Mouse (Mus musculus): ENCODE measurements around the gene Traip. TPM values are rescaled to one million over a fixed set of nuclear protein-coding genes. Genes with fewer than 3 reads are reported as not detected.

Traip gene
- polyA plus RNA-seq, 1 experiment from 2014 or later = 20.4 TPM

Other genes with a start within 250 kb of the Traip start
- 15.1 and 16.8 TPM in 2 replicates for gene Sema3f, start 239.7 kb upstream of the Traip start, polyA plus RNA-seq (2015; fragmentation: Nextera tagmentation; extraction: Ambion mirVana)
- 183 and 187 TPM in 2 replicates for gene Rbm5, start 179.1 kb upstream of the Traip start, polyA plus RNA-seq (2015; fragmentation: Nextera tagmentation; extraction: Ambion mirVana)
- gene Rbm6, start 76.9 kb upstream of the Traip start, polyA plus RNA-seq (2015; fragmentation: Nextera tagmentation; extraction: Ambion mirVana) = 63.7 and 71.2 TPM in 2 replicates
- 23.2 and 26.7 TPM in 2 replicates for gene Mon1a, start 62.0 kb upstream of the Traip start, polyA plus RNA-seq (2015; fragmentation: Nextera tagmentation; extraction: Ambion mirVana)
- gene Mst1r, start 43.3 kb upstream of the Traip start, polyA plus RNA-seq (2015; fragmentation: Nextera tagmentation; extraction: Ambion mirVana) = 15.8 and 17.9 TPM in 2 replicates
- not detected in 2 replicates for gene Actl11, start 21.7 kb upstream of the Traip start, polyA plus RNA-seq (2015; fragmentation: Nextera tagmentation; extraction: Ambion mirVana)
- 2.6 and 2.9 TPM in 2 replicates for gene Camkv, start 14.5 kb upstream of the Traip start, polyA plus RNA-seq (2015; fragmentation: Nextera tagmentation; extraction: Ambion mirVana)
- gene Uba7, start 25.4 kb downstream of the Traip start, polyA plus RNA-seq (2015; fragmentation: Nextera tagmentation; extraction: Ambion mirVana) = 34.8 and 40.0 TPM in 2 replicates
- gene Gm20661, start 32.9 kb downstream of the Traip start, polyA plus RNA-seq (2015; fragmentation: Nextera tagmentation; extraction: Ambion mirVana) = 5.9 and 7.5 TPM in 2 replicates
- gene Inka1, start 35.7 kb downstream of the Traip start, polyA plus RNA-seq (2015; fragmentation: Nextera tagmentation; extraction: Ambion mirVana) = 42.6 and 42.7 TPM in 2 replicates
- gene Cdhr4, start 42.4 kb downstream of the Traip start, polyA plus RNA-seq (2015; fragmentation: Nextera tagmentation; extraction: Ambion mirVana) = 12.2 and 12.7 TPM in 2 replicates
- 0.52 and 0.67 TPM in 2 replicates for gene Gm20662, start 46.2 kb downstream of the Traip start, polyA plus RNA-seq (2015; fragmentation: Nextera tagmentation; extraction: Ambion mirVana)
- 50.5 and 50.6 TPM in 2 replicates for gene Ip6k1, start 52.4 kb downstream of the Traip start, polyA plus RNA-seq (2015; fragmentation: Nextera tagmentation; extraction: Ambion mirVana)
- gene Gmppb, start 99.1 kb downstream of the Traip start, polyA plus RNA-seq (2015; fragmentation: Nextera tagmentation; extraction: Ambion mirVana) = 49.3 and 56.1 TPM in 2 replicates
- 3.9 and 4.5 TPM in 2 replicates for gene Amigo3, start 103.0 kb downstream of the Traip start, polyA plus RNA-seq (2015; fragmentation: Nextera tagmentation; extraction: Ambion mirVana)
- 7.8 and 8.7 TPM in 2 replicates for gene Mst1, start 130.3 kb downstream of the Traip start, polyA plus RNA-seq (2015; fragmentation: Nextera tagmentation; extraction: Ambion mirVana)
- gene Rnf123, start 133.2 kb downstream of the Traip start, polyA plus RNA-seq (2015; fragmentation: Nextera tagmentation; extraction: Ambion mirVana) = 31.2 and 32.8 TPM in 2 replicates
- gene Apeh, start 144.5 kb downstream of the Traip start, polyA plus RNA-seq (2015; fragmentation: Nextera tagmentation; extraction: Ambion mirVana) = 75.1 and 82.7 TPM in 2 replicates
- 2.9 and 3.2 TPM in 2 replicates for gene Bsn, start 240.2 kb downstream of the Traip start, polyA plus RNA-seq (2015; fragmentation: Nextera tagmentation; extraction: Ambion mirVana)